Mouse (Mus musculus): ENCODE measurements around the gene Hoxd9. TPM values are rescaled to one million over a fixed set of nuclear protein-coding genes. Genes with fewer than 3 reads are reported as not detected.

Gene Hoxd9
- total and polyA plus RNA-seq, 2 experiments from 2014 or later, result 0.12 to 0.84 TPM

- Histone ChIP-seq H3K4me3 (ENCODE audit: low read depth, low read length) (no peak overlapping the region), H3K9me3 (replicated peaks; ENCODE audit: control insufficient read depth, low read length) (no peaks in the 10 kb centered on the region), H3K4me1 (ENCODE audit: control insufficient read depth, insufficient read depth) (0 out of 2 replicates have a peak, but pooled peaks cover 4% of the 10 kb centered on the region), H3K4me2 (ENCODE audit: low read depth, low read length) (no peak overlapping the region), H3K27ac (ENCODE audit: low read depth) (no peak overlapping the region), H3K27me3 (ENCODE audit: control insufficient read depth, insufficient read depth, low read length) (peaks cover 100% of the 10 kb centered on the region), H3K9ac (replicated peaks; ENCODE audit: low read depth, low read length) (no peak overlapping the region), H3K36me3 (replicated peaks; ENCODE audit: control insufficient read depth, insufficient read depth, low read length) (no peaks in the 10 kb centered on the region)
- TF ChIP-seq EP300 (IDR thresholded peaks at IDR 0.05; ENCODE audit: low read depth) (no peak), CTCF (IDR thresholded peaks at IDR 0.05; ENCODE audit: low read depth) (no peak)
- 7% methylated on average over 23 of the region's 24 CpGs for WGBS
- ATAC-seq (ENCODE audit: insufficient read depth, low read depth) (no peak), DNase-seq (ENCODE audit: low spot score) (no peak)
These were observed 21.8 kb upstream of the Hoxd9 start for GRCm38 (mm10) chr2:74675666-74676282.

DNA sequence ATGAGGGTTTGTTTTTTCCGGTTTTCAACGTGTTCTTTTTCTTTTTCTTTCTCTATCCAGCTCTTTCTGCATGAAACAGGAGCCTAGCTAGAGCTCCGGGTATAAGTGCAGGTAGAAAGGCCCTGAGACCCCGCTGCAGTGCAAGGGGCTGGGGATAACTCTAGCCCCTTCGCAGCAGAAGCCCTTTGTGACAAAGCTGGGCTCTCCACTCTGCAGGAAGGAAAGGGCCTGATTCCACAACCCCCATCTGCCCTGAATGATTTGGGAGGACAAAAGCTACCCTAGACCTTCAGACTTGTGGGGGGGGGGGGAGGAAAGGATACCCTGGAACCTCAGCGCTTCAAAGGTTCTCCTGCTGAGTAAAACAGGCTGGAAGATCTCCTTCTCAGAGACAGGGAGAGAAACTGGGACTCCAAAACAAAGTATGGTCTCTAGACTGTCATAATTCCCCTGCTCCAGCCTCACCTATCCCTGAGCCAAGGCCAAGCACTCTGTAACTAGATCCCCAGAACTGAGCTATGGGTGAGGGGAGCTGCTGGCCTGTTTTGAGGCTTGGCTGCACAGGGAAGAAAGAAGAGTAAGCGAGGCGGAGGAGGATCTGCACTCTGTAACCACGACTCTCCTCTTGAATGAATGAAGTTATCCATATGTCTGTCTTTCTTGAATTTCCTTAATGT lies 21.0 kb upstream of the Hoxd9 start:
- Histone ChIP-seq H3K9me3 (replicated peaks; ENCODE audit: control insufficient read depth, low read length) (no peaks in the 10 kb centered on the region), H3K9ac (replicated peaks; ENCODE audit: low read depth, low read length) (no peak overlapping the region), H3K4me2 (ENCODE audit: low read depth, low read length) (no peak overlapping the region), H3K4me1 (ENCODE audit: control insufficient read depth, insufficient read depth) (0 out of 2 replicates have a peak, but pooled peaks cover 4% of the 10 kb centered on the region), H3K4me3 (ENCODE audit: low read depth, low read length) (no peak overlapping the region), H3K27ac (ENCODE audit: low read depth) (no peak overlapping the region), H3K27me3 (ENCODE audit: control insufficient read depth, insufficient read depth, low read length) (peaks cover 100% of the 10 kb centered on the region), H3K36me3 (replicated peaks; ENCODE audit: control insufficient read depth, insufficient read depth, low read length) (no peaks in the 10 kb centered on the region)
- no peak for DNase-seq (ENCODE audit: low spot score)
- no peak for TF ChIP-seq EP300 (IDR thresholded peaks at IDR 0.05; ENCODE audit: low read depth)
- TF ChIP-seq CTCF (IDR thresholded peaks at IDR 0.05; ENCODE audit: low read depth), result no peak
- ATAC-seq (ENCODE audit: insufficient read depth, low read depth), result no peak
- WGBS, result 6% methylated on average over 9 of the region's 9 CpGs

DNA sequence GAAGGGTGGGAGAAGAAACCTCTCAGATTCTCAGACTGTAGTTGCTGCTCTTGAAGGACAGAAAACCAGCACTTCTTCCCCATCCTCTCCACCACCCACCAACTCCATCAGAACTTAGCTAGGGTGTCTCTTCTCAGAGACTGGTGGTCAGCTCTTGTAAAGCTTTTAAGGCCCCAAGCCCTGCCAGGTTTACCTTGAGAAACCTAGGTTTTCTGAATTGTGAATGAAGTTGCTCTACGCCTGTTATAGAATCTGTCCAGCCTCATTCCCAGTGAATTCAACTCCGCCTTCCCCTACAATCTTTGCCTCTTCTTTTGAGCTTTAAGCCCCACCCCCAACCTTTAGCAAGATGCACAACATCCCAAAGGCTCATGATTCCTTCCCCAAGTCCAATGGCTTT lies 20.4 kb upstream of the Hoxd9 start:
- no peak overlapping the region for H3K27ac ChIP-seq (ENCODE audit: low read depth)
- no peak for ATAC-seq (ENCODE audit: insufficient read depth, low read depth)

DNA sequence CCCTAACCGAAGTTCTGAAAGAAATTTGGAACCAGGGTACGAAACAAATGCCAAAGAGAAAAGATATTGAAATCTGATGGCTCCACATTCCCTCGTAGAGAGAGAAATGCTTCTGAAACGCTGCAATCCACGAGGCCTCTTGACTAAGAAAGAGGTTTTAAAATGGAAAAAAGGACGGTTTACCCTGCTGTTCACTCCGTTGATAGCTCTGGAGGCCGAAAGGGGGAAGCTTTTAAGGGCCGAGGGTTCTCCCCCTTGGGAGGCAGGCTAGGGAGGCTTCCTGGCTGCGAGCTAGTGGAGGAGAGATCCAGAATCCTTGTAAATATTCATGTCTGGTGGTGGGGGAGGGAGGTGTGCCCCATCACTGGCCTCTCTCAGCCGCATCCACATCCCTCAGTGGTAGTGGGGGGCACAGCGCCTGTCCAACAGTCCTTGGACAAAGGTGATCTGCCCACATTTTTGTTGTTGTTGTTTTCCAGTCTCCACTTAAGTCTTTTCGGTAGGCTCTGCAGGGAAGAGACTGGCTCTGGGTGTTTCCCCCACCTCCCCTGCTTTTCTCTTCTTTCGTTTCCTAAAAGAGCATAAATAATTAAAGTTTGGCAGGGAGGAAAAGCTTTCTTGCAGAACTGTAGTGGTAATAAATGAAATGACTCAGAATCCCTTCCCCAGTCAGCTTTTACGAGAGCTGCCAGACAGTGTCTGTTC lies 18.5 kb upstream of the Hoxd9 start, which contains the start of gene Hoxd11:
TSS of gene Hoxd11 (plus strand) at position 667 of the 705 bp plus-strand sequence.
- Histone ChIP-seq H3K36me3 (replicated peaks; ENCODE audit: control insufficient read depth, insufficient read depth, low read length) (no peaks in the 10 kb centered on the region), H3K9ac (replicated peaks; ENCODE audit: low read depth, low read length) (no peak within 1 kb of the TSS), H3K4me2 (ENCODE audit: low read depth, low read length) (no peak within 1 kb of the TSS), H3K9me3 (replicated peaks; ENCODE audit: control insufficient read depth, low read length) (no peaks in the 10 kb centered on the region), H3K27ac (ENCODE audit: low read depth) (no peak within 1 kb of the TSS), H3K4me1 (ENCODE audit: control insufficient read depth, insufficient read depth) (peaks cover 9% of the 10 kb centered on the region; the same call in 1 of the 2 replicates), H3K4me3 (ENCODE audit: low read depth, low read length) (peak within 1 kb of the TSS; percentile 12; the same call in 1 of the 2 replicates), H3K27me3 (ENCODE audit: control insufficient read depth, insufficient read depth, low read length) (peaks cover 100% of the 10 kb centered on the region)
- TF ChIP-seq CTCF (IDR thresholded peaks at IDR 0.05; ENCODE audit: low read depth) (no peak), EP300 (IDR thresholded peaks at IDR 0.05; ENCODE audit: low read depth) (no peak)
- ATAC-seq (ENCODE audit: insufficient read depth, low read depth) (no peak), DNase-seq (ENCODE audit: low spot score) (no peak)
- 2% methylated on average over 15 of the region's 15 CpGs for WGBS

More for the DNA sequence above, 20.4 kb upstream of the Hoxd9 start:
- DNase-seq (ENCODE audit: low spot score), result no peak
- Histone ChIP-seq H3K36me3 (replicated peaks; ENCODE audit: control insufficient read depth, insufficient read depth, low read length) (no peaks in the 10 kb centered on the region), H3K4me3 (ENCODE audit: low read depth, low read length) (no peak overlapping the region), H3K4me2 (ENCODE audit: low read depth, low read length) (no peak overlapping the region), H3K9ac (replicated peaks; ENCODE audit: low read depth, low read length) (no peak overlapping the region), H3K9me3 (replicated peaks; ENCODE audit: control insufficient read depth, low read length) (no peaks in the 10 kb centered on the region), H3K4me1 (ENCODE audit: control insufficient read depth, insufficient read depth) (peaks cover 8% of the 10 kb centered on the region; the same call in 1 of the 2 replicates), H3K27me3 (ENCODE audit: control insufficient read depth, insufficient read depth, low read length) (peaks cover 100% of the 10 kb centered on the region)
- TF ChIP-seq EP300 (IDR thresholded peaks at IDR 0.05; ENCODE audit: low read depth) (no peak), CTCF (IDR thresholded peaks at IDR 0.05; ENCODE audit: low read depth) (no peak)
- 23% methylated on average over 2 of the region's 2 CpGs for WGBS

DNA sequence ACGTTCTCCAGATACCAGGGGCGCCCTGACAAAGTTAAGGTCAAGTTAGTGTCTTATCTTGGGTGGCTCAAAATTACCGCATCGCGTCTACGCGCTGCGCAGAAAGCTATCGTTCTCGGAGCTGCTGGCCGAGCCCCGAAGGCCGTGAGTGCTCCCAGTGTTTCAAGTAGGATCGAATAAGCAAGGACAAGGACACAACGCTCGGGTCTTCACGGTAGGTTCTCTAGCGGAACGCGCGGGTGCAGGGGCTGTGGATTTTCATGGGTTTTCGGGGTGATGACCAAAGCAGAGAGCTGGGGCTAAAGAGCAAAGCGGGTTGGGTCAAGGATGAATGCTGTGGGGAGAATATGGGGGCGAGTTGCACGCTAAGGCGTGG lies 17.9 kb upstream of the Hoxd9 start:
- ATAC-seq (ENCODE audit: insufficient read depth, low read depth) (no peak), DNase-seq (ENCODE audit: low spot score) (no peak)
- H3K27me3 ChIP-seq (ENCODE audit: control insufficient read depth, insufficient read depth, low read length), result peaks cover 100% of the 10 kb centered on the region
- 2% methylated on average over 26 of the region's 26 CpGs for WGBS
- H3K4me3 ChIP-seq (ENCODE audit: low read depth, low read length), result peak overlapping the region; percentile 12; the same call in 1 of the 2 replicates
- H3K9ac ChIP-seq (replicated peaks; ENCODE audit: low read depth, low read length), result no peak overlapping the region
- H3K27ac ChIP-seq (ENCODE audit: low read depth), result no peak overlapping the region
- H3K4me2 ChIP-seq (ENCODE audit: low read depth, low read length), result no peak overlapping the region
- H3K36me3 ChIP-seq (replicated peaks; ENCODE audit: control insufficient read depth, insufficient read depth, low read length), result no peaks in the 10 kb centered on the region
- TF ChIP-seq EP300 (IDR thresholded peaks at IDR 0.05; ENCODE audit: low read depth) (no peak), CTCF (IDR thresholded peaks at IDR 0.05; ENCODE audit: low read depth) (no peak)
- H3K4me1 ChIP-seq (ENCODE audit: control insufficient read depth, insufficient read depth), result peaks cover 9% of the 10 kb centered on the region; the same call in 1 of the 2 replicates
- no peaks in the 10 kb centered on the region for H3K9me3 ChIP-seq (replicated peaks; ENCODE audit: control insufficient read depth, low read length)

All from heart, postnatal 0 days (tissue).